Mouse (Mus musculus): Measurements from ENCODE around the gene Gm10260. TPM values are rescaled to one million over a fixed set of nuclear protein-coding genes. Genes with fewer than 3 reads are reported as not detected.

Gm10260 gene
- polyA plus RNA-seq, 1 experiment from 2014 or later, result 4.1 TPM

- no peaks in the 10 kb centered on the region for H3K27me3 ChIP-seq (ENCODE audit: control insufficient read depth, insufficient read depth, low read length)
- ATAC-seq (ENCODE audit: low FRiP score) (no peak), DNase-seq (ENCODE audit: low spot score, missing footprints) (no peak)
- H3K4me1 ChIP-seq (ENCODE audit: control insufficient read depth, insufficient read depth, low read length), result no peaks in the 10 kb centered on the region
- H3K4me3 ChIP-seq (ENCODE audit: low read depth, low read length), result no peak overlapping the region
- no peak overlapping the region for H3K4me2 ChIP-seq
- no peak overlapping the region for H3K9ac ChIP-seq (ENCODE audit: low read length)
- WGBS, result 88% methylated on average over 6 of the region's 6 CpGs
- no peaks in the 10 kb centered on the region for H3K9me3 ChIP-seq (ENCODE audit: control insufficient read depth, low read length)
- H3K27ac ChIP-seq (ENCODE audit: low read depth, low read length), result no peak overlapping the region
- no peaks in the 10 kb centered on the region for H3K36me3 ChIP-seq (ENCODE audit: control insufficient read depth, insufficient read depth, low read length)
Observed at GRCm38 (mm10) chr13:97735931-97736330, 24.5 kb downstream of the Gm10260 start.

DNA sequence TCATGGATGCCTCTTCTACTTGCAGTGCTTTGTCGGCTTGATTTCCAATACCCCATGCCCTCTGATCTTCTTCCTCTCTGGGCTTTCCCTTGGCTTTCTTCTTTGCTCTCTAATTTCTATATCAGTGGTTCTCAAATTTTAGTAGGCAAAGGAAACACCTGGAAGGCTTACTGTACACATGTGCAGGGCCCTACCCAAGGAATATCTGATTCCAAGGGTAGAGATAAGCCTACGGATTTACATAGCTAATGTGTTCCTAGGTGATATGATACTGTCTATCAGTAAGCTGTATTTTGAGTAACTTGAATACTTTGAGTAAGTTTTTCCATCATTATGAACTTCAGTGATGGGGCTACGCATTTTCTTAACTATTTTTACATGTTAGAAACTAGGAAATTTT, 25.7 kb downstream of the Gm10260 start:
- H3K9me3 ChIP-seq (ENCODE audit: control insufficient read depth, low read length), result no peaks in the 10 kb centered on the region
- no peak overlapping the region for H3K9ac ChIP-seq (ENCODE audit: low read length)
- ATAC-seq (ENCODE audit: low FRiP score) (no peak), DNase-seq (ENCODE audit: low spot score, missing footprints) (no peak)
- H3K36me3 ChIP-seq (ENCODE audit: control insufficient read depth, insufficient read depth, low read length), result no peaks in the 10 kb centered on the region
- no peak overlapping the region for H3K4me3 ChIP-seq (ENCODE audit: low read depth, low read length)
- no peaks in the 10 kb centered on the region for H3K27me3 ChIP-seq (ENCODE audit: control insufficient read depth, insufficient read depth, low read length)
- WGBS, result 90% methylated on average over 3 of the region's 3 CpGs
- no peaks in the 10 kb centered on the region for H3K4me1 ChIP-seq (ENCODE audit: control insufficient read depth, insufficient read depth, low read length)
- H3K4me2 ChIP-seq, result no peak overlapping the region
- no peak overlapping the region for H3K27ac ChIP-seq (ENCODE audit: low read depth, low read length)

DNA sequence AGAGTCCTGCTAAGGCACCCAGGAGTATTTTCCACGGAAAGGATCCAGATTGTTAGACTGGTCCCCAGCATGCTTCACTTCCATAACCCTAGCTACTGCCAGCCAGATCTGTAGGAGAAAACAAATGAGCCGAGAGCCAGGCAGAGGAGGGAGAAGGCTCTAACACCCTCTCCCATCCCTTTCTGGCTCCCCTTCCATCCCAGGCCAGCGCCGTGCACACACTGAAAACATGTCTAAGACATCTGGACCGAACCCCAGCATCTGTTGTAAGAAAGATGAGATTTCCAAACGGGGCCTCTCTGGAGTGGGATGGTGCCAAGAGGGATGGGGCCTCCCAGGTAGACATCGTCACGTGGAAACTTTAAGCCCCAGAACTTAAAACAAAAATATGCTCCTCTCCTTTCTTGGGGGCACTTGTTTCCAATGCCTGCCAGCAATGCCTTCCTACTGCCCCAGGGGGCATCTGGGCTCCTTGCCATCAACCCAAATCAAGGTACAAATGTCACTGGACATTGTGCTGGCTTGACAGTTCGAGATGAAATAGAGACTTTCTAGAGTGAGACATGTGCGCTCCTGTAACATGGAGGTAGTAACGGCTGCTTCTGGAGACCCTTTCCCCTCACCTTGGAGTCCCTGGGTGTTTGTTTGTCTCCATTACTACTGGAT, 35.1 kb downstream of the Gm10260 start:
- H3K4me2 ChIP-seq, result no peak overlapping the region
- no peak overlapping the region for H3K27ac ChIP-seq (ENCODE audit: low read depth, low read length)
- no peaks in the 10 kb centered on the region for H3K9me3 ChIP-seq (ENCODE audit: control insufficient read depth, low read length)
- WGBS, result 88% methylated on average over 11 of the region's 11 CpGs
- H3K4me1 ChIP-seq (ENCODE audit: control insufficient read depth, insufficient read depth, low read length), result no peaks in the 10 kb centered on the region
- no peaks in the 10 kb centered on the region for H3K27me3 ChIP-seq (ENCODE audit: control insufficient read depth, insufficient read depth, low read length)
- no peak overlapping the region for H3K4me3 ChIP-seq (ENCODE audit: low read depth, low read length)
- DNase-seq (ENCODE audit: low spot score, missing footprints) (no peak), ATAC-seq (ENCODE audit: low FRiP score) (no peak)
- no peaks in the 10 kb centered on the region for H3K36me3 ChIP-seq (ENCODE audit: control insufficient read depth, insufficient read depth, low read length)
- H3K9ac ChIP-seq (ENCODE audit: low read length), result no peak overlapping the region

- no peak overlapping the region for H3K4me3 ChIP-seq (ENCODE audit: low read depth, low read length)
- no peaks in the 10 kb centered on the region for H3K9me3 ChIP-seq (ENCODE audit: control insufficient read depth, low read length)
- no peak overlapping the region for H3K27ac ChIP-seq (ENCODE audit: low read depth, low read length)
- H3K4me2 ChIP-seq, result no peak overlapping the region
- no peaks in the 10 kb centered on the region for H3K36me3 ChIP-seq (ENCODE audit: control insufficient read depth, insufficient read depth, low read length)
- 55% methylated on average over 6 of the region's 6 CpGs for WGBS
- no peaks in the 10 kb centered on the region for H3K4me1 ChIP-seq (ENCODE audit: control insufficient read depth, insufficient read depth, low read length)
- ATAC-seq (ENCODE audit: low FRiP score), result no peak
- no peak for DNase-seq (ENCODE audit: low spot score, missing footprints)
- no peak overlapping the region for H3K9ac ChIP-seq (ENCODE audit: low read length)
- H3K27me3 ChIP-seq (ENCODE audit: control insufficient read depth, insufficient read depth, low read length), result no peaks in the 10 kb centered on the region
Observed at GRCm38 (mm10) chr13:97724551-97724950, 35.9 kb downstream of the Gm10260 start.

- Histone ChIP-seq H3K27me3 (ENCODE audit: control insufficient read depth, insufficient read depth, low read length) (no peaks in the 10 kb centered on the region), H3K4me2 (no peak overlapping the region), H3K36me3 (ENCODE audit: control insufficient read depth, insufficient read depth, low read length) (no peaks in the 10 kb centered on the region), H3K9ac (ENCODE audit: low read length) (no peak overlapping the region), H3K4me3 (ENCODE audit: low read depth, low read length) (no peak overlapping the region), H3K27ac (ENCODE audit: low read depth, low read length) (no peak overlapping the region), H3K4me1 (ENCODE audit: control insufficient read depth, insufficient read depth, low read length) (no peaks in the 10 kb centered on the region), H3K9me3 (ENCODE audit: control insufficient read depth, low read length) (no peaks in the 10 kb centered on the region)
- DNase-seq (ENCODE audit: low spot score, missing footprints) (no peak), ATAC-seq (ENCODE audit: low FRiP score) (no peak)
- WGBS, result 74% methylated on average over 8 of the region's 8 CpGs
Observed at GRCm38 (mm10) chr13:97712506-97713275, 47.7 kb downstream of the Gm10260 start.

DNA sequence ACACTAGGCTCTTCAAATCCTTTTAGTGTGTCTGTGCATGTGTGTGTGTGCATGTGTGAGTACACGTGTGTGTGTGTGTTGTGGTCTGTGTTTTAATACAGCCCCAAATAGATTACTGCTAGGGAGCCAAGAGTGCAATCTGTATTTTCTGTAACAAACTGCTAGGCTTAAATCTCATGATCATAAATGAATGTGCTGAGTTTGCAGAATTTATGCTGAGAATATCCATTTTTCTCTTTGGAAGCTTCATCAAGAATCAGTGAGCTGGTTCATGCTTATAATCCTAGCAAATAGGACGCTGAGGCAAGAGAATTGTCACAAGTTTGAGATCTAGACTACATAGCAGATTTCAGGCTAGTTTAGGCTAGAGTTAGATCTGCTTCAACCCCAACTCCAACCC, 48.9 kb downstream of the Gm10260 start:
- ATAC-seq (ENCODE audit: low FRiP score) (no peak), DNase-seq (ENCODE audit: low spot score, missing footprints) (no peak)
- no peak overlapping the region for H3K27ac ChIP-seq (ENCODE audit: low read depth, low read length)
- H3K4me1 ChIP-seq (ENCODE audit: control insufficient read depth, insufficient read depth, low read length), result no peaks in the 10 kb centered on the region
- H3K27me3 ChIP-seq (ENCODE audit: control insufficient read depth, insufficient read depth, low read length), result no peaks in the 10 kb centered on the region
- H3K9me3 ChIP-seq (ENCODE audit: control insufficient read depth, low read length), result no peaks in the 10 kb centered on the region
- H3K4me2 ChIP-seq, result no peak overlapping the region
- WGBS, result 84% methylated on average over 2 of the region's 2 CpGs
- no peak overlapping the region for H3K9ac ChIP-seq (ENCODE audit: low read length)
- no peak overlapping the region for H3K4me3 ChIP-seq (ENCODE audit: low read depth, low read length)
- no peaks in the 10 kb centered on the region for H3K36me3 ChIP-seq (ENCODE audit: control insufficient read depth, insufficient read depth, low read length)

Data from midbrain, embryonic 11.5 days (tissue).